Mouse (Mus musculus): ENCODE data around the gene Cxcl1. TPM values are rescaled to one million over a fixed set of nuclear protein-coding genes. Genes with fewer than 3 reads are reported as not detected.

The Cxcl1 gene
- total and polyA plus RNA-seq, 2 experiments from 2014 or later: 0.78 TPM; not detected in 1

DNA sequence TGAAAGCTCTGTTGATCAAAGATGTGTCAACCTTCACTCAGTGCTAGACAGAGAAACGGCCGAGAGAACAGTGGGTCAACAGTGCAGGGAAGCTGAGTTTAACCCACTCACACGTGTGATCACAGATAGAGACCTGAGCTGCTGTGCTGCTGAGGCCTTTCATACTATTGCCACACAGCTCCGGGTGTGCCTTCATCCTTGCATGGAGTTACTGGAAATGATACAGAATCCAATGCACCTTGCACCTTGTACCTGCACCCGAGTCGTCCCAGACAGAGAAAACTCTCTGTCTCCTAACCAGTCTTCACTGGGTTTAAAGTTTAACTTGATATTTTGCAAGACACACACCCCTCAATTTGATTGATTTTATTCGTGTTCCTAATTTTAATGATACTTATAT is 18.7 kb upstream of the Cxcl1 start:
- DNase-seq (ENCODE audit: low spot score) (no peak), ATAC-seq (ENCODE audit: low FRiP score) (no peak)
- no peaks in the 10 kb centered on the region for H3K27me3 ChIP-seq (ENCODE audit: insufficient read depth, low read length)
- H3K36me3 ChIP-seq (ENCODE audit: insufficient read depth, low read length): no peaks in the 10 kb centered on the region
- H3K4me2 ChIP-seq (ENCODE audit: low read depth, low read length, poor library complexity, severe bottlenecking): no peak overlapping the region
- no peaks in the 10 kb centered on the region for H3K4me1 ChIP-seq (ENCODE audit: insufficient read depth, low read length)
- H3K27ac ChIP-seq (ENCODE audit: low read depth, low read length): no peak overlapping the region
- no peak for TF ChIP-seq CTCF (IDR thresholded peaks at IDR 0.05)
- no peaks in the 10 kb centered on the region for H3K9me3 ChIP-seq (ENCODE audit: low read length)
- H3K9ac ChIP-seq (replicated peaks; ENCODE audit: low read length, poor library complexity, severe bottlenecking): no peak overlapping the region
- WGBS: 77% methylated on average over 7 of the region's 7 CpGs
- no peak overlapping the region for H3K4me3 ChIP-seq (ENCODE audit: low read depth, low read length)

DNA sequence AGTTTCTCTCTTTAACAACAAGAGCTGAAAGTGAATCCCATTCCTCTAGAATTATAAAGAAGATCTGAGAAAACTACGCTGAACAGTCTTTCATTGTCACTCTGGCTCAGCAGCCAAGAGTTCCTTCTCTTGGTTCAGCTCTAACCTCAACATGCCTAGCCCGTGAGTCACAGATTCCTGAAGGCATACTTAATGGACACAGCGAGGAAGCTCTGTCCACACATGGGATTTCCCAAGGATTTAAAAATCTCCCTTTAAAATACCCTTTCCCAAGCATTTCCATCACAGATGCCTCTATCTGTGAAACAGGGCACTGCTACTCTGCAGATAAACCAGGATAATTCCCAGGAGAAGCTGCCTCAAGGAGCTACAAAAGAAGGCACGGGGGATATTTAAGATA is 15.0 kb upstream of the Cxcl1 start:
- ATAC-seq (ENCODE audit: low FRiP score) (no peak), DNase-seq (ENCODE audit: low spot score) (no peak)
- Histone ChIP-seq H3K27me3 (ENCODE audit: insufficient read depth, low read length) (no peaks in the 10 kb centered on the region), H3K4me2 (ENCODE audit: low read depth, low read length, poor library complexity, severe bottlenecking) (no peak overlapping the region), H3K4me1 (ENCODE audit: insufficient read depth, low read length) (no peaks in the 10 kb centered on the region), H3K9ac (replicated peaks; ENCODE audit: low read length, poor library complexity, severe bottlenecking) (no peak overlapping the region), H3K36me3 (ENCODE audit: insufficient read depth, low read length) (no peaks in the 10 kb centered on the region), H3K4me3 (ENCODE audit: low read depth, low read length) (no peak overlapping the region), H3K9me3 (ENCODE audit: low read length) (no peaks in the 10 kb centered on the region), H3K27ac (ENCODE audit: low read depth, low read length) (no peak overlapping the region)
- TF ChIP-seq CTCF (IDR thresholded peaks at IDR 0.05): no peak; the same call in 1 of the 2 replicates
- WGBS: 76% methylated on average over 4 of the region's 4 CpGs

DNA sequence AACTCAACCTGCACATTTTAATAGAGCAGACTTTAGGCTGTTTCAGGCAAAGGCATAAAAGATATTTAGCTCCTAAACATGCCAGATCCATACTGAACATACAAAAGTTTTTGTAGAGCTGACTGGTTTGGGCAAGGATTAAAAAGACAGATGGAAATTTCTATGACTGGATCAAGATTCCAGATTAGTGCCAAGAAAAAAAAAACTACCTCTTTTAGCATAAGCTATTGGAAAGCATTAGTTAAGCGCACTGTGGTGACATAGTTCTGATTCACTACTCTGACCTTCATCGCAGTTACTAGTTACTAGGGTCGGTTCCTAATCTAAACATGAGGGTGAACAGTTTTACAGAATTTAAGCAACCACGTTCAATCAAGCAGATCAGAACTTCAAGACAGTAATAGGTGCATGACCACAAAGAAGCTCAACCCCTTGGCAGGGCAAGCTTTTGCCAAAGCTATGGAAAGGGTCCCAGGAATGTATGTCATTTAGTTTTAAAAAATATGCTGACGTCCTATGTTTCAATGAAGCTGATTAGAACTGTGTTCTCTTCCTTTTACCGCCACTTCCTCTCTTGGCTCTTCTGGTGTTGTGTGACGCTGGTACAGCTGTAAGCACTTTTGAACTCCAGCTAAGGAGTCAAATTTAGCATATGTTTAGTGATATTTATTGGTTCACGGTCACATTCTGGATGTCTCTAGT is 14.4 kb upstream of the Cxcl1 start:
- no peak overlapping the region for H3K27ac ChIP-seq (ENCODE audit: low read depth, low read length)
- ATAC-seq (ENCODE audit: low FRiP score) (no peak), DNase-seq (ENCODE audit: low spot score) (no peak)
- no peak overlapping the region for H3K4me3 ChIP-seq (ENCODE audit: low read depth, low read length)
- no peaks in the 10 kb centered on the region for H3K4me1 ChIP-seq (ENCODE audit: insufficient read depth, low read length)
- H3K9ac ChIP-seq (replicated peaks; ENCODE audit: low read length, poor library complexity, severe bottlenecking): no peak overlapping the region
- no peak for TF ChIP-seq CTCF (IDR thresholded peaks at IDR 0.05)
- no peaks in the 10 kb centered on the region for H3K27me3 ChIP-seq (ENCODE audit: insufficient read depth, low read length)
- H3K36me3 ChIP-seq (ENCODE audit: insufficient read depth, low read length): no peaks in the 10 kb centered on the region
- no peaks in the 10 kb centered on the region for H3K9me3 ChIP-seq (ENCODE audit: low read length)
- no peak overlapping the region for H3K4me2 ChIP-seq (ENCODE audit: low read depth, low read length, poor library complexity, severe bottlenecking)
- WGBS: 86% methylated on average over 8 of the region's 8 CpGs

DNA sequence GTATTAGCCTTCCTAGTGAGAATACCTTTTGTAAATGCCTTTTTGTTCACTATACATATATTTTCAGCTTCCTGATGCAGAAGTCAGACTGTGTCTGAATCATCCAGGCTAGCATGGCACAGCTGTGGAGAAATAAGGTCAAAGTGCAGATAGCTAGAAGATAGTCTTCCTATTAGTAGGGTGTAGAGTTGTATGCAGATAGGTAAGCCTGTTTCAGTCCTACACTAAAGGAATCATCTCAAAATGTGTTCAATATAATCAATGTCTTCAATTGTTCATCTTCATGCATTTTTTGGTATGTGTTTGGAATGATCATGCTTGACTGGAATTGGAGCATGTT is 13.9 kb upstream of the Cxcl1 start:
- H3K4me3 ChIP-seq (ENCODE audit: low read depth, low read length): no peak overlapping the region
- no peaks in the 10 kb centered on the region for H3K27me3 ChIP-seq (ENCODE audit: insufficient read depth, low read length)
- no peak for TF ChIP-seq CTCF (IDR thresholded peaks at IDR 0.05)
- ATAC-seq (ENCODE audit: low FRiP score) (no peak), DNase-seq (ENCODE audit: low spot score) (no peak)
- no peaks in the 10 kb centered on the region for H3K9me3 ChIP-seq (ENCODE audit: low read length)
- no peak overlapping the region for H3K4me2 ChIP-seq (ENCODE audit: low read depth, low read length, poor library complexity, severe bottlenecking)
- H3K36me3 ChIP-seq (ENCODE audit: insufficient read depth, low read length): no peaks in the 10 kb centered on the region
- no peak overlapping the region for H3K27ac ChIP-seq (ENCODE audit: low read depth, low read length)
- H3K9ac ChIP-seq (replicated peaks; ENCODE audit: low read length, poor library complexity, severe bottlenecking): no peak overlapping the region
- H3K4me1 ChIP-seq (ENCODE audit: insufficient read depth, low read length): no peaks in the 10 kb centered on the region

DNA sequence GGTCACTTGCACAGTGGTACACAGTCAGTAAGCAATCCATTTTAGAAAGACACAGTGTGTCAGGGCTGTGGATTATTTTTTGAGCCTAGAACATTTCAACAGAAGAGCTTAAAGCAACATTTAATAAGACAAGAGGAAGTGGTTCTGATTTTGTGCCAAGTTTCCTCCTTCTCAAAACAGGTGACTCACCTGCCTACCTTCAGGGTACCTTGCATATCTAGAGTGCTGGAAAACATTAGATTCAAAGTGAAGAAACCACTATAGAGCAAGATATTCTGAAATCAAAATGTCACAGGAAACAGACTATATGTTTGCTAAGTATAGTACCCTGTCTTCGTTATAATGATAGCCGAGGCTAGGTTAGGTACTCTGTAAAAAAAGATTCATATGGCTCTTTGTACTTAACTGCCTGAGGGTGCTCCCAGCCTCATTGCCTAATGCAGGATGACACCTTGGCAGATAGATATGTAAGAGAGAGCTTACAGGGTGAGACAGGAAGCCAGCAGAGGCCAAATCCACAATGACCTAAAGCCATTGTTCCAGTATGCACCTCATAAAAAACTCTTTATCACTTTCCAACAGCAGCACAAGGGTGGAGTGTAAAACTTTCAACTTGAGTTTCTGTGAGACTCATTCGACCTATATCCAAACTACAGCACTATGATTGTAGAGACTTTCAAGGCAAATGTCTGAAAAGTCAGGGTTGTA is 11.6 kb upstream of the Cxcl1 start:
- Histone ChIP-seq H3K4me1 (ENCODE audit: insufficient read depth, low read length) (no peaks in the 10 kb centered on the region), H3K27me3 (ENCODE audit: insufficient read depth, low read length) (no peaks in the 10 kb centered on the region), H3K27ac (ENCODE audit: low read depth, low read length) (no peak overlapping the region), H3K36me3 (ENCODE audit: insufficient read depth, low read length) (no peaks in the 10 kb centered on the region), H3K9ac (replicated peaks; ENCODE audit: low read length, poor library complexity, severe bottlenecking) (no peak overlapping the region), H3K9me3 (ENCODE audit: low read length) (no peaks in the 10 kb centered on the region), H3K4me2 (ENCODE audit: low read depth, low read length, poor library complexity, severe bottlenecking) (no peak overlapping the region), H3K4me3 (ENCODE audit: low read depth, low read length) (no peak overlapping the region)
- no peak for DNase-seq (ENCODE audit: low spot score)
- TF ChIP-seq CTCF (IDR thresholded peaks at IDR 0.05): no peak
- no peak for ATAC-seq (ENCODE audit: low FRiP score)
- WGBS: 79% methylated on average over 3 of the region's 3 CpGs

DNA sequence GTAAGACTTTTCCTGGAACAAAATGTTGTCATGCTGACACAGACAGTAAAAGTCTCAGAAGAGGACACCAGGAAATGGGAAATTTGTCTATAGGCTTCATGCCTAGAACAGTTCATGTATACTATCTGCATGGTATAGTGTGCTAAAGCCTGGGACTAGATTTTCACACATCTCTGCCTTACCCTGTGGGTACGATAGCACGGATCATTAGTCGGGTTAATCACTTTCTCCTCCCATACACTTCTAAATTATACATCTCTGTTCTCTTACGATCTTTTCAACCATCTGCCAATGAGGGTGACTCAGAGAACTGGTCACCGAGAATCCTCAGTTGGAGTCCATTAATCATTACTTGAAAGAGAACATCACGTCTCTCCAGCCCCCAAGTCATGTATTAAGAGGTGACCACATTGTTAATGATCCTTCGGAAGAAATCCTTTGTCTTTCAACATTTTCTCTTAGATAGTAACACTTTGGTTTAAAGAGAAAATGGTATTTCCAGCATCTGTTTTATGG is 10.6 kb upstream of the Cxcl1 start:
- WGBS: 85% methylated on average over 7 of the region's 7 CpGs

More for the DNA sequence above, 10.6 kb upstream of the Cxcl1 start:
- no peak overlapping the region for H3K9ac ChIP-seq (replicated peaks; ENCODE audit: low read length, poor library complexity, severe bottlenecking)
- no peaks in the 10 kb centered on the region for H3K4me1 ChIP-seq (ENCODE audit: insufficient read depth, low read length)
- no peaks in the 10 kb centered on the region for H3K9me3 ChIP-seq (ENCODE audit: low read length)
- H3K36me3 ChIP-seq (ENCODE audit: insufficient read depth, low read length): no peaks in the 10 kb centered on the region
- ATAC-seq (ENCODE audit: low FRiP score): no peak
- no peak for DNase-seq (ENCODE audit: low spot score)
- no peak for TF ChIP-seq CTCF (IDR thresholded peaks at IDR 0.05)
- no peak overlapping the region for H3K27ac ChIP-seq (ENCODE audit: low read depth, low read length)
- H3K4me2 ChIP-seq (ENCODE audit: low read depth, low read length, poor library complexity, severe bottlenecking): no peak overlapping the region
- no peak overlapping the region for H3K4me3 ChIP-seq (ENCODE audit: low read depth, low read length)
- no peaks in the 10 kb centered on the region for H3K27me3 ChIP-seq (ENCODE audit: insufficient read depth, low read length)
